Mouse (Mus musculus): Measurements from ENCODE around the gene Msl1. TPM values are rescaled to one million over a fixed set of nuclear protein-coding genes. Genes with fewer than 3 reads are reported as not detected.
"Not testable (repeated sequence)": the region's sequence is repeated elsewhere in the genome, so short reads cannot be mapped to it uniquely, and the experiment has no call there.

Gene Msl1
- polyA plus RNA-seq, 1 experiment = 99.1 TPM

- H3K27me3 ChIP-seq (ENCODE audit: control insufficient read depth, insufficient read depth, low read length) = no peaks in the 10 kb centered on the region
- H3K27ac ChIP-seq (ENCODE audit: insufficient read depth, low read length) = no peak overlapping the region
- 60% methylated on average over 1 of the region's 1 CpGs for WGBS
- H3K4me3 ChIP-seq (replicated peaks; ENCODE audit: insufficient read depth, low read depth, low read length) = no peak overlapping the region
- no peak for TF ChIP-seq POLR2A (IDR thresholded peaks at IDR 0.05; ENCODE audit: borderline replicate concordance, insufficient read depth, low read length)
- TF ChIP-seq CTCF (IDR thresholded peaks at IDR 0.05; ENCODE audit: borderline replicate concordance, insufficient read depth, low read depth, low read length) = no peak
- no peaks in the 10 kb centered on the region for H3K4me1 ChIP-seq (ENCODE audit: control insufficient read depth, insufficient read depth, low read length)
- no peak for DNase-seq
Measured at GRCm38 (mm10) chr11:98816706-98817239, 21.5 kb downstream of the Msl1 start.

GRCm38 (mm10) chr11:98820968-98821367 is 25.7 kb downstream of the Msl1 start:
- TF ChIP-seq POLR2A (IDR thresholded peaks at IDR 0.05; ENCODE audit: borderline replicate concordance, insufficient read depth, low read length) (no peak), CTCF (IDR thresholded peaks at IDR 0.05; ENCODE audit: borderline replicate concordance, insufficient read depth, low read depth, low read length) (no peak)
- DNase-seq = no peak
- WGBS = 96% methylated on average over 5 of the region's 5 CpGs
- no peaks in the 10 kb centered on the region for H3K4me1 ChIP-seq (ENCODE audit: control insufficient read depth, insufficient read depth, low read length)
- no peak overlapping the region for H3K27ac ChIP-seq (ENCODE audit: insufficient read depth, low read length)
- no peak overlapping the region for H3K4me3 ChIP-seq (replicated peaks; ENCODE audit: insufficient read depth, low read depth, low read length)
- no peaks in the 10 kb centered on the region for H3K27me3 ChIP-seq (ENCODE audit: control insufficient read depth, insufficient read depth, low read length)

- H3K27me3 ChIP-seq (ENCODE audit: control insufficient read depth, insufficient read depth, low read length); DNase-seq; H3K4me1 ChIP-seq (ENCODE audit: control insufficient read depth, insufficient read depth, low read length); H3K27ac ChIP-seq (ENCODE audit: insufficient read depth, low read length); H3K4me3 ChIP-seq (replicated peaks; ENCODE audit: insufficient read depth, low read depth, low read length): not testable (repeated sequence)
- 96% methylated on average over 2 of the region's 2 CpGs for WGBS
Measured at GRCm38 (mm10) chr11:98826071-98826470, 30.8 kb downstream of the Msl1 start.

GRCm38 (mm10) chr11:98827877-98828276 is 32.6 kb downstream of the Msl1 start:
- Histone ChIP-seq H3K27ac (ENCODE audit: insufficient read depth, low read length) (no peak overlapping the region), H3K4me1 (ENCODE audit: control insufficient read depth, insufficient read depth, low read length) (peaks cover 7% of the 10 kb centered on the region; the same call in 1 of the 2 replicates), H3K27me3 (ENCODE audit: control insufficient read depth, insufficient read depth, low read length) (no peaks in the 10 kb centered on the region), H3K4me3 (replicated peaks; ENCODE audit: insufficient read depth, low read depth, low read length) (no peak overlapping the region)
- WGBS = 82% methylated on average over 2 of the region's 2 CpGs
- TF ChIP-seq CTCF (IDR thresholded peaks at IDR 0.05; ENCODE audit: borderline replicate concordance, insufficient read depth, low read depth, low read length) (no peak), POLR2A (IDR thresholded peaks at IDR 0.05; ENCODE audit: borderline replicate concordance, insufficient read depth, low read length) (no peak)
- no peak for DNase-seq

GRCm38 (mm10) chr11:98829091-98829775 is 33.9 kb downstream of the Msl1 start:
- DNase-seq = peak; percentile 50 to 58
- H3K27me3 ChIP-seq (ENCODE audit: control insufficient read depth, insufficient read depth, low read length) = no peaks in the 10 kb centered on the region
- H3K27ac ChIP-seq (ENCODE audit: insufficient read depth, low read length) = peak overlapping the region; percentile 53
- peaks cover 7% of the 10 kb centered on the region; the same call in 1 of the 2 replicates for H3K4me1 ChIP-seq (ENCODE audit: control insufficient read depth, insufficient read depth, low read length)
- WGBS = 60% methylated on average over 12 of the region's 12 CpGs
- H3K4me3 ChIP-seq (replicated peaks; ENCODE audit: insufficient read depth, low read depth, low read length) = no peak overlapping the region
- TF ChIP-seq POLR2A (IDR thresholded peaks at IDR 0.05; ENCODE audit: borderline replicate concordance, insufficient read depth, low read length) = no peak
- peak; percentile 83 for TF ChIP-seq CTCF (IDR thresholded peaks at IDR 0.05; ENCODE audit: borderline replicate concordance, insufficient read depth, low read depth, low read length)

GRCm38 (mm10) chr11:98829875-98830274 is 34.6 kb downstream of the Msl1 start:
- WGBS = 59% methylated on average over 4 of the region's 4 CpGs
- Histone ChIP-seq H3K27me3 (ENCODE audit: control insufficient read depth, insufficient read depth, low read length) (no peaks in the 10 kb centered on the region), H3K4me1 (ENCODE audit: control insufficient read depth, insufficient read depth, low read length) (peaks cover 7% of the 10 kb centered on the region; the same call in 1 of the 2 replicates), H3K27ac (ENCODE audit: insufficient read depth, low read length) (peak overlapping the region; percentile 53), H3K4me3 (replicated peaks; ENCODE audit: insufficient read depth, low read depth, low read length) (no peak overlapping the region)
- DNase-seq = peak; percentile 42 to 63
- TF ChIP-seq CTCF (IDR thresholded peaks at IDR 0.05; ENCODE audit: borderline replicate concordance, insufficient read depth, low read depth, low read length) = no peak
- no peak for TF ChIP-seq POLR2A (IDR thresholded peaks at IDR 0.05; ENCODE audit: borderline replicate concordance, insufficient read depth, low read length)

GRCm38 (mm10) chr11:98835296-98835695 is 40.0 kb downstream of the Msl1 start:
- DNase-seq = no peak
- Histone ChIP-seq H3K27ac (ENCODE audit: insufficient read depth, low read length) (no peak overlapping the region), H3K4me3 (replicated peaks; ENCODE audit: insufficient read depth, low read depth, low read length) (no peak overlapping the region), H3K4me1 (ENCODE audit: control insufficient read depth, insufficient read depth, low read length) (peaks cover 12% of the 10 kb centered on the region), H3K27me3 (ENCODE audit: control insufficient read depth, insufficient read depth, low read length) (no peaks in the 10 kb centered on the region)
- TF ChIP-seq POLR2A (IDR thresholded peaks at IDR 0.05; ENCODE audit: borderline replicate concordance, insufficient read depth, low read length) (no peak), CTCF (IDR thresholded peaks at IDR 0.05; ENCODE audit: borderline replicate concordance, insufficient read depth, low read depth, low read length) (no peak)
- WGBS = 41% methylated on average over 5 of the region's 5 CpGs

- 51% methylated on average over 3 of the region's 3 CpGs for WGBS
- no peak overlapping the region for H3K4me3 ChIP-seq (replicated peaks; ENCODE audit: insufficient read depth, low read depth, low read length)
- no peaks in the 10 kb centered on the region for H3K27me3 ChIP-seq (ENCODE audit: control insufficient read depth, insufficient read depth, low read length)
- DNase-seq = no peak
- H3K4me1 ChIP-seq (ENCODE audit: control insufficient read depth, insufficient read depth, low read length) = peaks cover 12% of the 10 kb centered on the region
- no peak for TF ChIP-seq CTCF (IDR thresholded peaks at IDR 0.05; ENCODE audit: borderline replicate concordance, insufficient read depth, low read depth, low read length)
- no peak overlapping the region for H3K27ac ChIP-seq (ENCODE audit: insufficient read depth, low read length)
Measured at GRCm38 (mm10) chr11:98835725-98836124, 40.4 kb downstream of the Msl1 start.
